Mouse (Mus musculus) adrenal gland, postnatal 10 days (tissue): ENCODE results near the gene Dlgap5. TPM values are rescaled to one million over a fixed set of nuclear protein-coding genes. Genes with fewer than 3 reads are reported as not detected.
A peak's percentile ranks its signal among the peaks of the same experiment; 100 is the strongest.
"Not testable (repeated sequence)": the region's sequence is repeated elsewhere in the genome, so short reads cannot be mapped to it uniquely, and the experiment has no call there.

Experiments used
- DNase-seq: peaks from one replicate; pipeline ENCODE4 v3.0.0; 2021; ENCODE audit warnings: mixed read lengths
- long read RNA-seq, 2 experiments: library from polyadenylated mRNA; stranded (forward); transcript quantifications; one replicate each; pipeline ENCODE4 v2.0.0; 2021
- total RNA-seq, 2 experiments: library from RNA; stranded (reverse); gene quantifications; 2 replicates each; pipeline ENCODE4 v1.2.3; 2021

Gene Dlgap5
- total RNA-seq: 10 to 100 TPM in 1 of 2 experiments, 1 to 10 TPM in 1; 9.4 to 12.9 TPM
- long read RNA-seq, experiment 1, partial matches to known transcripts: 1 of 6 reads
- long read RNA-seq, experiment 1, other reads (novel, unspliced or antisense): 1 of 6 reads
- long read RNA-seq, experiment 2, transcript Dlgap5-201 (19 exons, 2,964 nt): major isoform, 7 of 8 reads
- long read RNA-seq, experiment 2, partial matches to known transcripts: 0 of 8 reads
- long read RNA-seq, experiment 2, other reads (novel, unspliced or antisense): 1 of 8 reads

GRCm38 (mm10) chr14:47417775-47418665, at the start of gene Dlgap5:
TSS of gene Dlgap5 (minus strand) at chr14:47418407.
- DNase-seq: peak; percentile 94

- DNase-seq: no peak
Observed at GRCm38 (mm10) chr14:47465468-47466175, 47.4 kb upstream of the Dlgap5 start.

GRCm38 (mm10) chr14:47464426-47464825, 46.2 kb upstream of the Dlgap5 start:
- no peak for DNase-seq

- DNase-seq: no peak
Observed at GRCm38 (mm10) chr14:47462877-47463460, 44.8 kb upstream of the Dlgap5 start.

GRCm38 (mm10) chr14:47462453-47462852, 44.2 kb upstream of the Dlgap5 start:
- DNase-seq: no peak

GRCm38 (mm10) chr14:47461997-47462396, 43.8 kb upstream of the Dlgap5 start:
- DNase-seq: no peak

- peak; percentile 87 for DNase-seq
Observed at GRCm38 (mm10) chr14:47459556-47459955, 41.3 kb upstream of the Dlgap5 start.

GRCm38 (mm10) chr14:47450121-47450520, 31.9 kb upstream of the Dlgap5 start, which contains the start of gene Fbxo34:
TSS of gene Fbxo34 (plus strand) at chr14:47450421.
- not testable (repeated sequence) for DNase-seq

GRCm38 (mm10) chr14:47445331-47446095, 27.3 kb upstream of the Dlgap5 start:
- no peak for DNase-seq

GRCm38 (mm10) chr14:47444907-47445306, 26.7 kb upstream of the Dlgap5 start:
- DNase-seq: no peak

GRCm38 (mm10) chr14:47438947-47439346, 20.7 kb upstream of the Dlgap5 start:
- DNase-seq: no peak

GRCm38 (mm10) chr14:47432987-47433386, 14.8 kb upstream of the Dlgap5 start:
- DNase-seq: no peak

GRCm38 (mm10) chr14:47422466-47422865, 4.3 kb upstream of the Dlgap5 start:
- DNase-seq: no peak

GRCm38 (mm10) chr14:47421606-47422005, 3.4 kb upstream of the Dlgap5 start:
- no peak for DNase-seq

- no peak for DNase-seq
Observed at GRCm38 (mm10) chr14:47419723-47420276, 1.6 kb upstream of the Dlgap5 start.

GRCm38 (mm10) chr14:47419034-47419625, 923 bp upstream of the Dlgap5 start:
- DNase-seq: no peak

- DNase-seq: no peak
Observed at GRCm38 (mm10) chr14:47418666-47418991, 422 bp upstream of the Dlgap5 start.

- DNase-seq: no peak
Observed at GRCm38 (mm10) chr14:47417346-47417745, 861 bp downstream of the Dlgap5 start.

- no peak for DNase-seq
Observed at GRCm38 (mm10) chr14:47406000-47406399, 12.2 kb downstream of the Dlgap5 start.

GRCm38 (mm10) chr14:47402735-47403134, 15.5 kb downstream of the Dlgap5 start:
- DNase-seq: no peak

- no peak for DNase-seq
Observed at GRCm38 (mm10) chr14:47396165-47396652, 22.0 kb downstream of the Dlgap5 start.
